Mouse (Mus musculus) inflammation-experienced regulatory T-cells, adult 6 months (primary cell): ENCODE results near the gene Omg. TPM values are rescaled to one million over a fixed set of nuclear protein-coding genes. Genes with fewer than 3 reads are reported as not detected.

Source experiments
- ATAC-seq: one replicate; pipeline ENCODE4 v1.8.0; 2017
- polyA plus RNA-seq, 3 experiments: library from polyadenylated mRNA; unstranded; fragments of 100-300 nt; shearing (Covaris generic); gene quantifications; one replicate each; pipeline ENCODE4 v1.2.1; 2017

Gene Omg
- polyA plus RNA-seq, result under 1 TPM; 0.20 to 0.75 (median 0.31) TPM

DNA sequence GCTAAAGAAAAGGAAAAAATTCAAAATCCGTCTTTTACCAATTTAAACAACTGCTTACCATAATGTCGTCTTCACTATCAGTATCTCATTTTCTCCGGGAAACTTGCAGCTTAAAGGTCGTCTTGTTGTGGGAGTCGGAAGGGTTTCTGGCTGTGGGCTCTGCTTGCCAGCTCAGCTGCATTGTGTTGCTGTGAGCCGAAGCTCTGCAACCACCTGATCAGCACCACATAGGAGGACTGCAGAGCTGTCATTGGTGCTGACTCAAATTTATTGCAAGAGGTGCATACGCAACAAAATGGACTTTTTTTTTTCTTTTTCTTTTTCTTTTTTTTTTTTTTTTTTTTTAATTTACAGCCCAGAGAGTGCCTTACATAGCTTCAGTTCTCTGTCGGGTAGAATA lies at the start of gene Omg:
Gene Omg (minus strand): TSS at position 240 of the 400 bp plus-strand sequence.
- ATAC-seq, result no peak

DNA sequence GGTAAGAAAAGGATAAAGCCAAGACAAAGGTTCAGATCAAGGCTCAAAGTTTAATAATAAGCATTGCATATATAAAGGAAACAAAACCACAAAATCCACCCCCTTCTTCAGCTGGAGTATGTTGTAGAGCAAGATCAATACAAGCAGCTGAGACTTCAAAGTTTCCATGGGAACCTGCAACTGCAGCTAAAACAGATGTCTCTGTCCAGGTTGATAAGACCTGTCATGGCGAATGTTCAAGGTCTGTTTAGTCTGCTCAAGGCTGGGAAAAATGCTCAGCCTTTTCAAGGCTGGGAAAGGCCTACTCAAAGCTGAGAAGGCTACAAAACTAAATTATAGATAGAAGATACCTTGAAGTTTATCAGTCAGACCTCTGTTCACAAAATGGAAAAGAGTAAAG lies 48.7 kb upstream of the Omg start:
- ATAC-seq, result no peak

DNA sequence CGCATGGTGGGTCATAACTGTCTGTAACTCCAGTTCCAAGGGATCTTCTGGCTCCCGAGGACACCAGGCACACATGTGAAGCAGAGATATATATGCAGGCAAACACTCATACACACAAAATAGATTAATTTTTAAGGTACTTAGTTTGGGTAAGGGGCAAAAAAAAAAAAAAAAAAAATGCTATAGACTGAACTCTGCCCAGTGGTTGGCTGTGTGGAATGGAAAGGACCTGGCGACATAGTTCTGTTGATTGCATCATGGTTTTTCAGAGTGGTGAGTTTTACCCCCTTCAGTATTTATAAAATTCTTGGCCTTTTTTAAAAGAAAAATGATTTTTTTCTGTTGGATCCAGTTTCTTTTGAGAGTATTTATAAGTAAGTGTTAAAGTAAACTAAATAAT lies 32.4 kb upstream of the Omg start:
- no peak for ATAC-seq

DNA sequence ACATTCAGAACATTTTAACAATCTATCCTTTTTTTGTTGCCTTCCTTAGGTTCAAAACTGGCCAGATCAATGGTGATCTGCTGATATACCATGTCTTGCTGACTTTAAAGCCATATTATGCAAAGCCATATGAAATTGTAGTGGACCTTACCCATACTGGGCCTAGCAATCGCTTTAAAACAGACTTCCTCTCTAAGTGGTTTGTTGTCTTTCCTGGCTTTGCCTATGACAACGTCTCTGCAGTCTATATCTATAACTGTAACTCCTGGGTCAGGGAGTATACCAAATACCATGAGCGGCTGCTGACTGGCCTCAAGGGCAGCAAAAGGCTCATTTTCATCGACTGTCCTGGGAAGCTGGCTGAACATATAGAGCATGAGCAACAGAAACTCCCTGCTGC lies 31.7 kb upstream of the Omg start:
- ATAC-seq, result no peak

DNA sequence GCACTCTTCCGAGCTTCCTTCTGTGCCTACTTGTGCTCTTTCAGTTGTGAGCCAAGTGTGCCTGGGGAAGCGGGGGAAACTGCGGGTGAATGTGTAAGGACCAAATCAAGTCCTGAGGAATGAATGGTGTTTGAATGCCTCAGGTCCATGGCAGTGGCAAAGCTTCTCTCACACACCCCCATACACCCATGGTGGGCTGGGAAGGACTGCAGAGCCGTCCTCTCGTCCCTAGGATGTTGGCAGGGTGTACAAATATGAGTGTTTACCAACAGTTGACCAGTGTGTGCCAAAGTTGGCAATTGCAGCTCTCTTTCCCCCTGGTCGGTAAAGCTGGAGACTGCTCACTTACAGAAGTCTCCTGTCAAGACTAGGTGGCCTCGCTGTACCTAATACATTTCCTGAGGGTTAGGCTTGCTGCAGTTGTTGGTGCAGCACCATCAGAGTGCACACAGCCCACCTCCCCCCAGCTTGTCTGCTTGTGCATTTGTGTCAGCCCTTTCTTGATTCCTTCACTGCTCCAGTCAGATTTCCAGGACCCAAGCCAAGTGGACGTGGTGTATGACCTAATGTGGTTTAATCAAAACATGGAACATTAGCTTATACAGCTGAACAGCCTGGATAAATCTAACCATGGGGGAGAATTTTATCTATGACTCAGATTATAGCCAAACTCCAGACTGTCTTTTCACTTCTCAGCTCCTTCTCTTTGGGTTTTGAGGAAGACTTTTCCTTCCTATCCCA lies 30.2 kb upstream of the Omg start:
- ATAC-seq, result no peak

- no peak for ATAC-seq
These were observed 29.4 kb upstream of the Omg start for GRCm38 (mm10) chr11:79533311-79533710.

GRCm38 (mm10) chr11:79531485-79531884 lies 27.6 kb upstream of the Omg start:
- no peak for ATAC-seq

GRCm38 (mm10) chr11:79530774-79531173 lies 26.9 kb upstream of the Omg start:
- no peak for ATAC-seq

- peak; percentile 83 for ATAC-seq
These were observed 26.5 kb upstream of the Omg start, which contains the start of the genes Evi2 and Evi2a for GRCm38 (mm10) chr11:79530333-79530761. Evi2 (minus strand) TSS chr11:79530589. Evi2a (minus strand) TSS chr11:79530609.

- ATAC-seq, result no peak
These were observed 25.9 kb upstream of the Omg start for GRCm38 (mm10) chr11:79529736-79530135.

GRCm38 (mm10) chr11:79529226-79529625 lies 25.3 kb upstream of the Omg start:
- no peak for ATAC-seq

DNA sequence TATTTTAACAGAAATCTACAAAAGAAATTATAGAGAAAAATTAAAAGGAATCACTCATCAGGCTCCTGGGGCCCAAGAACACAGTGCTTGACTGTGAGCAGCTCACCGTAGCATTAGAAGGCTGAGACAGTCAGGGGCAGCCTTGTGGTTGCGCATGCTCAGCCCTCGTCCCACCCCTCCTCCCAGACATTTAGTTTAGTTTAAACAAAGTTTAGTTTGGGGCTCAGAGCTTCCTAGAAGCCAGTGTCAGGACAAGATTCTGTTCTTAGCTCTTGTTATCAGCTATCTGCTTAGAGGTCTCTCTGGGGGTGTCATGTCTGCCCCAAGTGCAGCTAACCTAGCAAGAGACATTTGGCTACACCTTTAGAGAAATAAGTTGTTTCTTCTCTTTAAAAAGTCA lies 24.7 kb upstream of the Omg start:
- no peak for ATAC-seq

GRCm38 (mm10) chr11:79527739-79528384 lies 24.0 kb upstream of the Omg start:
- ATAC-seq, result no peak

DNA sequence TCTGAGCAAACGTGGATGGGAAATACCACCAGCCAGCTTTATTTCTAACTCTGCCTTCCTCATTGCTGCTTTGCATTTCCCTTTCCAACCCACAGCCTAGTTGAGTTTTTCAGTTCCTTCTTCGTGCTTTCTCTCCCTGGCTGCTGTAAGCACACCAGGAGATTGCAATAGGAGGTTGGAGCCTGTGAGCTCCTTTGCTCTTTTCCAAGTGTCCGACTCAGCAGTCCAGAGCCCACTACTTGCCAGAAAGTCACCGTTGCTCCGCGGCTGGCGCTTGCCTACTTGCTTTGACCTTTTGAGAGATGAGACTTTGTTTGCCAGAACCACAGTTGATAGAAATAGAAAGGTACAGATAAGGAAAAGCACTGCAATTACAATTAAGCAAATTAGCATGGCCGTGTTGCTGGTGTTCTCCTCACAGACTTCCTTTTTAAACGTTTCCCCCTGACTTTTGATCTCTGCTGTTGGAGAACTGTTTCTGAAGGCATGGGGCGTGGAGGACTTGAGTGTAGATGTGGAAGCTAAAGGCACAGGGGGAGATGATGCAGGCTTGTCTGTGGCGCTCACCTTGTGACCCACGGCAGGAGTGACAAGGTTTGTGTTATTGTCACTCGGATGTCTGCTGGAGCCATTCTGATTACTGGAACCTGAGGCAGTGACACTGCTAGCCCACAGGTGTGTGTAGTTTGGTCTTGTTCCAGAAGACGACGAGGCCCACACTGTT lies 23.3 kb upstream of the Omg start:
- ATAC-seq, result no peak

GRCm38 (mm10) chr11:79526549-79526948 lies 22.7 kb upstream of the Omg start:
- ATAC-seq, result no peak

DNA sequence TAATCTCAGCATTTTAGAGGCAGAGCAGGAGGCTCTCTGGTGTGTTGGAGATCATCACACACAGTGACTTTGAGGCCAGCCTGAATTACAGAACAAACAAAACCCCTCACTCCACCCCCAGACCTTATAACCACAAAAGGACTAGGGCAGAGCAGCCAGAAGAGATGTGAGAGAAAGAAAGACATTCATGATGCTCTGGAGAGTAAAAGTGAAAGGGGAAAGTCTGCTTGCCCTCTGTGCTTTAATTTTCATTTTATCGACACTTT lies 20.4 kb upstream of the Omg start:
- ATAC-seq, result no peak

DNA sequence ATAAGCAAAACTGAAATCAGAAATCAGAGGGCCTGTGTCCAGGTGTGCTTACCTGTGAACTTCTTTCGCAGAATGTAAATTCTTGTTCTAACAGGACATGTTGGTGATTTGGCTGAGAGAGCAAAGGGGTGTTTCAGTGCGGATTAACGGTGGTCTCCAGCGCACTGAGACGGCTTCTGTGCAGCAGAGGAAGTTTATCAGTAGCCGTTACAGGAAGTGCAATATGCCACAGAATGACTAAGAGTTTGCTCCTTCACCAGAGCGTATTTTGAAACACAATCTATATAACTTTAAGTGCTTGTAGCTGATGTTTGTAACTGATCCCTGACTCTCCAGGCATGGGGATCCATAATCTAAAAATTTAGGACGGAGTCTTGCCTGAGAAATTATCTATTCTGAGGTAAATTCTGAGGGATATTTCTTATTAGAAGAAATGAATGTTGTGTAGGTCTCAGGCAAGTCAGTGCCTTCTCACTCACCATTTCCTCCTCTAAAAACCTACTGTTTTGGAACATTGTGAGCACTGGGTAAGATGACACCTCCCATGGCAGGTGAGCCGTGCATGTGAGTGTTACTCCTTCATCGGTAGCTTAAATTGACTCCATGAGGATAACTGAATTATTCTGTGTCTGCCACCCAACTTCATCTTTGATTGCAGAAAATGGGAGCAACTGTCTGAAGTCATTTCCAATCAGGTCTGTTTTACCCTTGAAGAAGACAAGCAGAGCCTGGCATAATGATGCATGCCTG lies 19.9 kb upstream of the Omg start, which contains the start of gene Evi2b:
Gene Evi2b (minus strand): TSS at position 203 of the 750 bp plus-strand sequence.
- ATAC-seq, result peak; percentile 40

DNA sequence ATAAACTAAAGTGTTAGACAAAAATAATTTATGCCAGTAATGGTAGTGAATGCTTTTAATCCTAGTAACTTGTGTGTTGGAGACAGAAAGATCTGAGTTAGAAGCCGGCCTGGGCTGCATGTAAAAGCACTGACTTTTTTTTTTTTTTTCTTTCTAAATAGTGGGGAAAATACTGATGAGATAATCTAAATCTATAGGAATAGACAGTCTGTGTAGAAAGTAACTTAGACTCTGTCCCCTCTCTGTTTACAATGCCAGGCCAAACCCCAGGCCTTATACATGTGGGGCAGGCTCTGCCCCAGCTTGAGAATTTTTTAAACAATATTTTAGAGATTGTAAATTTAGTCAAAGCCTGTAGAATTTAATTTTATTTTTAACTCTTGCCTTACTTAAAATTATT lies 19.1 kb upstream of the Omg start:
- no peak for ATAC-seq

GRCm38 (mm10) chr11:79521930-79522329 lies 18.0 kb upstream of the Omg start:
- ATAC-seq, result no peak

GRCm38 (mm10) chr11:79520772-79521171 lies 16.9 kb upstream of the Omg start:
- ATAC-seq, result no peak

DNA sequence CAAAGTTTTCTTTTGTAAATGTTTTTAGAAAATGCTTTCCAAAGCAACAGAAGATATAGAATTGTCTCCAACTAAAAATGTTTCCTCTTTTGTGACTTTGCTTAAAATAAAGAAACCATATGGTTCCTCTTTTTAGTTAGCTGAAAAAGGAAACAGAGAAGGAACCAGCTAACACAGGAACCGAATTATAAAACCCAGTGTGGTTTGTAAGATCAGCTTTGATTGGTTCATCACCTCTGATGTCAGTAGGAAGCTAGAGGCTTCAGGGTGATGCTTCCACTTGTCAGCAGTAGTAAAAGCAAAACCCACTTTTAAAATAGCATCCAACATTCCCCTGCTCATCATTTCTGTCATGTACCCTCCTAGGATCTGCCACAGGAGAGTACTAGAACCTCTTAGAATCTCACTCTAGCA lies 16.0 kb upstream of the Omg start:
- ATAC-seq, result peak; percentile 85

DNA sequence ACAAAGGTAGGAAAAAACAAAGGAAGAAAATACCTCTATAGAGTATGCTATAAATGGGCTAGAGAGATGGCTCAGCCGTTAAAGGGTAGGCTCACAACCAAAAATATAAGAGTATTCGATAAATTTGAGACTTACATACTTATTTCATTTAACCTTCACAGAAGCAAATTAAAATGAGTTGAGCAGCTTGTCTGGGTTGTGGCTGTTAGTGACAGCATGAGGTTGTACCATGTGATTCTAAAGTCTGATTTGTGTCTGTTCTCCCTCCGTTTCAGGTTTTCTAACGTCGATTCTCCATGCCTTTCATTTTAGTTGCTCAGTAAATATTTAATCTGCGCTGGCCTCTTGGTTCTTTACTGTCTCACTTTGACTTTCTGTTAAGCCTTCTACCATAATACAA lies 15.4 kb upstream of the Omg start:
- no peak for ATAC-seq

DNA sequence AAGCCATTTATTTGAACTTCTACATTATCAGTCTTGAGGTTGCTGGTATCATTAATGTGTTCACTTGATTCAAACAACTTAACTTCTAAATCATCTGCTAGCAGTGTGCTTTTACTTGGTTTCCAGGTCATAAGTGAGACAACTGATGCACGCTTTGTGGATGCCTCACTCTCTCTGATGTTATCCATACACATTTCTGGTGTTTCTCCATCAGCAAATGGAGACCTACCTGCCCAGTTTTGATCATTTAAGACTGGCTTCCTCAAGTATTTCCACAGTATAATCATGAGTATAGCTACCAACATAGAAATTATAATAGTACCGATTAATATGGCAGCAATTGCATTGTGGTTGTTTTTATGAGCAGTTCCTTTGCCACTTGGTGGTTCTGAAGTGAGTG lies 11.9 kb upstream of the Omg start:
- ATAC-seq, result no peak
